Mouse (Mus musculus): Measurements from ENCODE around the gene Prkca. TPM values are rescaled to one million over a fixed set of nuclear protein-coding genes. Genes with fewer than 3 reads are reported as not detected.
A peak's percentile ranks its signal among the peaks of the same experiment; 100 is the strongest.

Gene Prkca
- polyA plus RNA-seq, 3 experiments from 2014 or later, result 16.4 to 20.1 (median 16.8) TPM

DNA sequence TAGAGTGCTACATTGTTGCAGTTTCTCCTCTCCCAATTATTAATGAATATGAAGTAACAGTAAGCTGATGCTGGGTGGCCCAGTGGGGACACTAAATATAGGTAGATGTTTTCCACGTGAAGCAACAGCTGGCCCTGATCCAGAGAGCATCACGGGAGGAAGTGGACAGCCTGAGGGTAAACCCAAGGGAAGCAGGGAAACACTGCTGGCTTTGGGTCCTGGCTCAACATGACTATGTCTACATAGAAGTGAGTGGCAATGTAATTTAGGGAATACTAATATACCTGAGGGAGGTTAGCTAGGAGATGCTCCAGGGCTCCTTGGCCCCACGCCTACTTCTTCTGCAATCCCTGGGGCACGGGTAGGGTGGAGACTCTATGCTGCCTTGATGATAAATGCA, 84.3 kb downstream of the Prkca start:
- no peak for ATAC-seq

DNA sequence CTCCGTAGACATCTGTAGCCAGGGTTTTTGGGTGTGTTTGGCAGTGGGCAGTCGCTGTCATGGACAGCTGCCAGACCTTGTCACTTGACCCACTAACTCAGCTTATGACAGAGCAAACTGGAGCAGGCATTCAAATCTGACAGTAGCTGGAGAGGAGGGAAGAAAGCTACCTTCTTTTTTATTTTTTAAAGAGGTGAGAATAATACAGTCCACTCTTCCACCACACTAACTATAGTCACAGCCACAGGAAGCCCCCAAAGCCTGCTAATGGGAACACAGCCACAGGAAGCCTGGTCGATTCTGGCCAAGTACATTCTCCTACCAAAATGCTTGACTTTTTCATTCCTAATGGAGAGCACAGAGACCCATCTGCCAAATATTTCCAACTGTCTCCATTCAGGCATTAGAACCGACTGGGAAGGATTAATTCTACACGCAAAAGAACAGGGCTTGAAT, 84.9 kb downstream of the Prkca start:
- ATAC-seq, result no peak

DNA sequence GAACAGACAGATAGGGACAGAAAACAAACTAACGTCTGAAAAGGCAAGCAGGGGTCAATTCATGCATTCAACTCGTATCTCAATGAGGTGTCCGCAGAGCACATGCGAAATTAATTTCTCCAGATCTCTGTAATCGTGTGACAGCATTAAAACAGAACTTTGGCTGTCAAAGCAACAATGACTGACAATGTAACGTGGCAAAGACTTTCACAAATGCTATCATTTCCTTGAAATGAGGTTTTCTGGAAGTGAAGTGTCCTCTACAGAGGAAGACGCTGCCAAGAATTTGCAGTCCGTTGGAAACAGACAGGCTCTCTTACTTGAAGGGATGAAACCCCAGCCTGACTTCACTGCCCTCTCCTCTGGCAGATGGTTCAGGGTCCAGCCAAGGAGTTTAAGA, 85.8 kb downstream of the Prkca start:
- no peak for ATAC-seq

DNA sequence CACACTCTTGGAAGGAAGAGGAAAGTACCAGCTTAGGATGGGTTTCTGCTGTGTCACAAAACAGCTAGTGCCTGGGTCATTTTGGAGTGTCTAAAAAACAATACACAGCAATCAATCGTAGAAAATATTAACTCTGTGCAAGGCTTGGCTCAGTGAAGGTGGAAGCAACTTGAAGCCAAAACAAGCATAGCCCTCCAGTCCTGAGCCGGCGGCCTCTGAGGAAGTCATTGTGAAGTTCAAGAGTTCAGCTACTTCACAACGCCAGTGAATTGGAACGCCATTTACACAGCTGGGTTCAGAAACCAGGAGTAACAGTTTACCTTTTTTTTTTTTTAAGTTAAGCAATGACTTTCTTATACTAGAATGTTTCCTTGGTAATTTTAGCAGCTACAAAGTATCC, 89.0 kb downstream of the Prkca start:
- ATAC-seq, result no peak

DNA sequence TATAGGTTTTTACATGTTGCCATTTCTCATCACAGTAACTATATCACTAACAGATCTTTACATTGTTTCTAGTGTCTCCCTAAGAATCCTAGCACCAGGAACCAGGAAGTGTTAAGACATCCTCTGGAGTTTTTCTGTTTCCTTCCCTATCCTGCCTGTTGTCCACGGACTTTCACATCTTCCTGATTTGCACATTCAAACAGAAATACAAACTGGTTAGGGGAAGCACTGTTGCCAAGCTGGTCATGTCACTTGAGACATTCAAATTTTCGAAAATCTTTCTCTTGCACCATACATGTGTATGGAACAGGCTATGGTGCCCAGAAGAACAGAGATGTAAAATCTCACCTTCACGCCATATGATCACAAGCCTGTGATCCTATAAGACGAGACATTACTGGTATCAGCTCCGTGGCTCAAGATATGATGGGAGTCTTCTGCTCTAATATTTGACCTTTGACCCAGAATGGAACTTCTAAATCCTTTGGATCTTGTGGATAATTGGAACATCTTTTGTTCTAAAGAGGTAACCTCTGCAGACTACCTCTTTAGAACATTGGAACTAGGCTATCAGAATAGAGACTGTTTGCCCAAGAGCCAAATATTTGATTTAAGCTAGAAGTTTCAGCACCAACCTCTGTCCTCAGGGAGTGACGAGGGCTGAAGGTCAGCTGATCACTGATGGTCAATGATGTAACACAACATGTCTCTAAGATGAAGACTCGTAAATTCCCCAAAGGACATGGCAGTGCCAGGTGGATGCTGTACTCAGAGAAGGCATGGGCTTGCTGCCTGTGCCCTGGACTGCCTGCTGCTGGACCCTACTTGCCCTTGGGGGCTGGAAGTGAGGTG, 91.6 kb downstream of the Prkca start:
- no peak for ATAC-seq

DNA sequence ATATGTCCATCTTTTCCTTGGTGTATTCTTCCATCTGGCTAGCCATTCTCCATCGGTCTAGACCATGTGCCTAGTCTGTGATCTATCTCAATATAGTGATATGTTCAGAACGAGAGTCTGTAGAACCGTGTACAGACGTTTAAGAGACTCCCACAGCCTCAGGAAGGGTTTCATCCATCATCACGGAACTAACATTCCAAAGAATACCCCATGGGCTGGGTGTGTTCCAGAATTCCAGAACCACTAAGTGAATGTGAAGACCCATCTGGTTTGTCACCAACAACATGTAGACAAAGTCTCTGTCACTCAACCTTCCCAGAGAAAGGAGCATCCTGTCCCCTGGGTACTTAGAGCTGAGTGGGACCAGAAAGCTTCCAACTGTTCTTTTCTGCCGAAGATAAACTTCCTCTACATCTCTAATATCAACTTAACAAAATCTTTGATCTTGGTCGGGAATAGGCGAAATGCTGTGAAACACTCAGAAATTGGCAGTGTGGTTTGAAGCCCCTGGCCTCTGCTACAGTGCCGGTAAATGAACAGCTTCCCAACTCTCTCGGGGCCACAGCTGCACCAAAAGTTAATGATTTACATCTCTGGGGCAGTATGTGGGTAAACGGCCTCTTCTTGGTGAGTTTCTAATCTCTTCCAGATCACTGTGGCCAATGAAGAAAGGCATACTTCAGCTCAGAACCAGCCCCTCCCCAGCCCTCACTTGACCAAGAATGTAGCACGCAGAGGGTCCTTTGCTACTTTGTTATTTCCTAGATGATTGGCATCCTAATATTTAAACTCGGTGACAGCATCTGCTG, 92.7 kb downstream of the Prkca start:
- ATAC-seq, result no peak

DNA sequence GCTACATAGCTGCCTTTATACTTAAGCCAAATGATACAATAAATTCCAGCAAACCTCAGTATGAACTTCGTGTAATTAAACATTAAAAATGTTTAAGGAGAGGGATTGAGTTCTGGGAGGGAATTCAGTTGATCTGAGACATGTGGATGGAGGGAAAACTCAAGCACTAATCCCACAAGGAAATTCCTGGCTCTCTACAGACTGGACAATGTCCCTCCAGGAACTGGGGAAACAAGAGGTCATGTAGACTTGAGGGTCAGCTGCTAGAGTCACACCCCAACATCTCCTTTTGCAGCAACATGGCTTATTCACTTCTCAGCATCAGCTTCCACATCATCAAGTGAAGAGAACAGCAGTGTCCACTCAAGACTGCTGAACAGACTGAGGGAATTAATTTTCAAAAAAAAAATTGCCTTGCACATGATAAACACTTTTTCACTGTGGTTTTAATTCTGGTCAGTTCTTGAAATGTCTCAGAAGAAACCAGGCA, 93.5 kb downstream of the Prkca start:
- ATAC-seq, result no peak

DNA sequence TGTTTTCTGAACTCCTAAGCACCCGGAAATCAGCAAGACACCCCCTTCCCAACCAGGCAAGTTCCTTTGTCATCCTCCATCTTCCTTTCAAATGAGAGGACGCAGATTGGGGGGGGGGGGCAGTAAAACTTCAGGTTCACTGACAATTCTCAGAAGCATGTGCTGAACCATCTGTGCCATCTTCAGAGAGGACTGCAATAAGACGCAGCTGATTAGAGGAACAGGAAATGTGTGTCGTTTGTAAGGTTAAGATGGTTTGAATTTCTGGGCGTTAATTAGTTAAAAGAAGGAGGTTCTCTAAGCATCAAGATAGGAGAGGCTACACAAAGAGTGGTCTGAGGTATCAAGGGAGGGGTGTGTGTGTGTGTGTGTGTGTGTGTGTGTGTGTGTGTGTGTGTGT, 94.2 kb downstream of the Prkca start:
- peak; percentile 53 for ATAC-seq

DNA sequence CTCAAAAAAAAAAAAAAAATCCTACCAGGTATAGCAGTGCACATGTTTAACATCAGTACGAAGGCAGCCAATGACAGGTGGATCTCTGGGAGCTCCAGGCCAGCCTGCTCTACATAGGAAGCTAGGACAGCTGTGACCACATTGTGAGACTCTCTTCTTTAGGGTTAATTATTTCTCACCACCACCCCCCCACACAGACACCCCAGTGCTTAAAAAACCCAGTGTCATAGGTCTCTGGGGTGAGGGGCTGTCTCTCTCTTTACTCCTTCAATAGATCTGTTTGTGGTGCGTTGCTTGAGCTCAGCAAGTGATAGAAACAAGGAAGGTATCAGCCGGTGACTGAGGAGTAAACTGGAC, 94.7 kb downstream of the Prkca start:
- no peak for ATAC-seq

DNA sequence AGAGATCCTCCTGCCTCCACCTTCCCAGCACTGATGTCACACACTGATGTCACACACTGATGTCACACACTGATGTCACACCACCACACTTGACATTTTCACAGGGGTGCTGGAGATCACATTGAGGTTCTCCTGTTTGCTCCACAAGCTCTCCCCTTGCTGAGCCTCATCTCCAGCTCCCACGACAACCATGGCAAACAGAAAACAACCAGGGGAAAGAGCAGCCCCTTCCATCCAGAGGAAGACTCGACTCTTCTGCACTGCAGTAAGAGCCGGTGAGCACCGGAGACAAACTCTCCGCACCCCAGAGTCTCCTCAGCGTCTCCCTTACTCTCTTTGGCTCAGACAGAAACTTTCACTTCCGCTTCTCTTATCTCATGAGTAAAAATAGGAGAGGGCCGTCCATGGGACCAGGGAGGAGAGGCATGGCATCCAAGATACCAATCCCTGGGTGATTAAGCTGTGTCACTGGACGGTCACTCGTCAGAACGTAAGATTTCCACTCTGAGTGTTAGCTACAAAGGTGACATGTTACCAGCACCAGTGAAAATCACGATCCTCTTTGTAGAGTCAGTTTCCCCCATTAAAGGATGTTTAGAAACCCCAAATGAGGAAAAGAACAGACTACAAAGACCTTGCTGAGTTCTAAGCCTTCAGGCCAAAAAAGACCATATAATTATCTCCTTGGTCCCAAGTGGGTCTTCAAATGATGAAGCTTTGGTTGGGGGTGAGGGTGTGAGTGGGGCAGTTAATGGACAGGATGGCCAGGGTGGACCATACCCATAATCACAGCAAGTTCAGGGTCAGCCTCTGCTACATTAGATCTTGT, 95.3 kb downstream of the Prkca start:
- ATAC-seq, result peak; percentile 57

DNA sequence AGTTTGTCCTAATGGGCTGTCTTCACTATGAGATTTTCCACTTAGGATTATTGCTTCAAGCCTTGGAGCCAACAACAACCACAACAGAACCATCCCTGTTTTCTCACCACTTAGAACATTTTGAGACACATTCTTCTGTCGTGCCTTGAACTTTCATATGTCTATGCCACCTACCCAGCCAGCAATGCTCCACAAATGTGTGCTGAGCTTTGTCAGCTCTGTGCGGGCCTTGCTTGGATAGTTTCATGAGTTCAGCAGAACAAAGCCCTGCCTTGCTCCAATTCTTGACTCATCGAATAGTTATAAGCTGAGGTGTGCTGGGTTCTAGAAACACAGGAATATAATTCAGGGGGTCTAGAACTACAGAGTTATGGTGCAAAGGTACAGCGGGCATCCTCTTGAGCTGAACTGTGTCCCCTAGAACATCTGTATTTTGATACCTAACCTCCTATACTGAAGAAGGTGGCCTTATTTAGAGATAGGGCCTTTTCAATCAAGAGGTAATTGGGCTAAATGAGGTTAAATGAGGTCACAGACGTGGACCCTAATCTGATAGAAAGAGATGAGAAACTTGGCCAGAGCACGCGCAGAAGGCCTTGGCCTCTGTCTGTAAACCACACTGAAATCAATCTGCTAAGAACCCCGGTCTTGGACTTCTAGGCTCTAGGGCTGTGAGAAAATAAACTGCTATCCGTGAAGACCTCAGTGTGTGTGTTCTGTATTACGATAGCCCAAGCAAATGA, 96.4 kb downstream of the Prkca start:
- ATAC-seq, result no peak

DNA sequence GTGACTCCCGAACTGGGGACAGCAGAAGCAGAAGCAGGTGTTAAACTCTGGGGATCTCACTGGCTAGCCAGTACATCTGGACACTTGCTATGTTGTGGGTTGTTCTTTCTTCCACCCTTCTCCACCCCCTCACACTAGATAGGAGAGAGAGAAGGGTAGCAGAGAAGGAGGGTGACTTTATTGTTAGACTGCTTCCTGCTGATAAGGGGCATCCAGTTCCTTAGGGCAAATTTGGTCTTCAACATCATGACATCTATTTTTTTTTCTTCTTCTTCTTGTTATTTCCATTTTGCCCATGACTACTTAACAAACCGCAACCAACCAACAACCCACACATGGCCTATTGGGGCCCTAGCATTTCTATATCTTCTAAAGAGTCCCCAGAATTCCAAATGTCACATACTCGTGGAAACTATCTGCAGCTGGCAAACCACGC, 97.4 kb downstream of the Prkca start:
- no peak for ATAC-seq

DNA sequence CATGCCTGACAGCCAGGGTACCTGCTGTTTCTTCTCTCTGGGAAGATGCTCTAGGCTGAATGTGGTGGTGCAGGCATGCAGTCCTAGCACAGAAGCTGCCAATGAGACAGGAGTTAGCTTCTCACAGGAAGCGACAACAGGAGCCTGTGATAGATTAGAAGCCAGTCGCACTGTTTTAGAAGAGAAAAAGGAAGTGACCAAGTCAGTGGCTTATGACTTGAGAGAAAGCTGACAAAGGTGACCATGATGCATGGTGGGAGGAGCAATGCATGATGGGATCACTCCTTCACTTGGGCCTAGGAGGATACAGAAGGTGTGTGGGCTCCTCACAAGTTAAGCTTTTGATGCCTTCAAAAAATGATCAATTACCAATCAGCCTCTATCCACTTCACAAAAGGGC, 99.5 kb downstream of the Prkca start:
- ATAC-seq, result peak; percentile 67

DNA sequence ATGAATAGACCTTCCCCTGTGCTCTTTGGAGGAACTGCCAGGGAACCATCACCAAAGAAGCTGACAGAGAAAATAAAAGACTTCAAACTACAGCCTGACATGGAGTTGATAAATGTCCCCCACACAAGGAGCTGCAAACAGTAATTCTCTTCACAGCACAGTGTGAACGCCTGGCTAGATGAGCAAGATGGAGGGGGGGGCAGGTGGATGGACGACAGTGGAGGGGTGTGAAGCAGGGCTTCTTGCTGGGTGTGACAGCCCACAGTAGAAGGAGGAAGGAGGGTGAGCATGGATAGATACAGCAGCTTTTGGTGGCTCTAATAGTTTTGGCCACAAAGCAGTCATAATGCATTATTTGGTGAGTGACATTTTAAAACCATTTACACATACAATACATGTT, 100.1 kb downstream of the Prkca start:
- no peak for ATAC-seq

DNA sequence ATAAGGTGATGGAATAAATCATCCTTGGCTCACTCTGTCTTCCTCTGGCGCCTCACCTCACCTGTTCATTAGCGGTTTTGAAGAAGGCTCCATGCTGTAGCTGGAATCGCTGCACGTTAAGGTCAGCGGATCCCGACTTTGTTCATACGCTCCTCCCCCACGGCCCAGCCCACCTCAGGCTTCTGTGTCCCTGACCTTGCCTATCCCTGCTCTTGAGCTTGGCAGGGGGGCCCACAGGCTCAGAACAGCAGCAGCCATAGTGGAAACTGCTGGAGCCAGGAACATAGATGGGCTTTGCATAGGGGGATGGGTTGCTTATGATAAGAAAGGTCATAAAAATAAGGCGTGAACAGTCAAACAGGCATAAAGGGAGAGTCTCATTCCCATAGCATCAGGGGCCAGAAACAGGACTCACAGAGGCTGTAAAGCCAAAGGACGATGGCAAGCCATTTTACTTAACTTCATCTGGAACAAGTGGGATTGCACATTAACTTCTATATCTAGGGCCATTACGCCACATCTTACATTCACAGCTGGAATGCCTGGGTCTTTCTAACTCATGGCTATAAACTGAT, 102.7 kb downstream of the Prkca start:
- no peak for ATAC-seq

DNA sequence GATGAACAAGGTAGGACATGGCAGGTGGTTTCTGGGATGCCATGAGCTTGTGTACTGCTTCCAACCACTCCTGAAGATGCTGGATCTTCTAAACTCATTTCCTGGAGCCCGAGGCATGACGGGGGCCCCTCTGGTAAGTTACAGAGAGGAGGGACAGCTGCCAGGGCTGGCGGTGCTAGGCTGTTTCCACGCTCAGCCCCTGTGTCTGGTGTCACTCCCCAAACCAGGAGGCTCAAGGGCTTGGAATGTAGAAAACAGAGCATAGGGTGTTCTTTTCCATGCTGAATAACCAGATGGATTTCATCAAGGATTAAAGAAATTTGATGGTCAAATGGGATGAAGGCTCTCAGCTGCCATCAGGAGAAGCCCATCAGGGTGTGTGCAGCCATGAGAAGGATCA, 104.6 kb downstream of the Prkca start:
- no peak for ATAC-seq

DNA sequence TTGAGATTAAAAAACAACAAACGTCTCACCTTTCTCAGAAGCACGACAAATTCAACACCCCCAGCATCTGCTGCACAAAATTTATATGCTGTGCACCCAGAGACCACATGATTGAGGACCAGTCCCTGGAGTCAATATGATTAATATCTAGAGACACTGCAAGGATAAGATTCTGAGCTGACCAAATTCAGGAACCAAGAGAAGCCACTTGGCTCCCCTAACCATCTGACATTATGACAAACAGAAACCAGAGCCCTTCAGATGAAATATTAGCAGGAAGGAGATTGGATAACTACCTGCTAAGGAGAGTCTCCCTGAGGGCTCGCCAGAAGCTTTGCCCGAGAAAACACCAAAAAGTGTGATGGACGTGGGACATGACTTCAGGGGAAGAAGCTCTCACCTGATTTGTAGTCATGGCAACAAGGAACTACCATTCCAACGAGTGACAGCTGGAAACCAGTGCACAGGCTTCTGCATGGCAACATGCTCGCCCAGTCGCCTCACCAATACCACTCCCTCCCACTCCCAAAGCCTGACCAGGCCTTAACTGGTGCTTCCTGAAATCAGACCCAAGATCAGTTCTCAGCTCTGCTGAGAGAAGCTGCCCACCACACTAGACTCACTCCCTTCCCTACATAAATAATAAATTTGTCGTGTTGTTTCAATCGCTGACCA, 106.8 kb downstream of the Prkca start:
- ATAC-seq, result no peak

DNA sequence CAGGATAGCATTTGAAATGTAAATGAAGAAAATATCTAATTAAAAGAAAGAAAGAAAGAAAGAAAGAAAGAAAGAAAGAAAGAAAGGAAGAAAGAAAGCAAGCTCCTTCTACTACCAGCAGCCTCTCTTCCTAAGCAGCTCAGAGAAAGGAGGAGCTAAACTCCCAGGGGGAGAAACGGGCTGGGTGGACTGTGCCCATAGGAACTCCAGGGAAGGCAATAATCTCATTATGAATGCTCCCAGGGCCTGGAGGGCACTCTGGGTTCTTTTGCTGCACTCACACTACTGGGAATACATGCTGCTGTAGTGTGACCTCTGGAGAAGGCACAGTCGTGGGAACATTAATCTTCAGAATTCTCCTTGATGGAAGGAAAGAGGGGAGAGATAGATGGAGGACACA, 107.5 kb downstream of the Prkca start:
- ATAC-seq, result no peak

DNA sequence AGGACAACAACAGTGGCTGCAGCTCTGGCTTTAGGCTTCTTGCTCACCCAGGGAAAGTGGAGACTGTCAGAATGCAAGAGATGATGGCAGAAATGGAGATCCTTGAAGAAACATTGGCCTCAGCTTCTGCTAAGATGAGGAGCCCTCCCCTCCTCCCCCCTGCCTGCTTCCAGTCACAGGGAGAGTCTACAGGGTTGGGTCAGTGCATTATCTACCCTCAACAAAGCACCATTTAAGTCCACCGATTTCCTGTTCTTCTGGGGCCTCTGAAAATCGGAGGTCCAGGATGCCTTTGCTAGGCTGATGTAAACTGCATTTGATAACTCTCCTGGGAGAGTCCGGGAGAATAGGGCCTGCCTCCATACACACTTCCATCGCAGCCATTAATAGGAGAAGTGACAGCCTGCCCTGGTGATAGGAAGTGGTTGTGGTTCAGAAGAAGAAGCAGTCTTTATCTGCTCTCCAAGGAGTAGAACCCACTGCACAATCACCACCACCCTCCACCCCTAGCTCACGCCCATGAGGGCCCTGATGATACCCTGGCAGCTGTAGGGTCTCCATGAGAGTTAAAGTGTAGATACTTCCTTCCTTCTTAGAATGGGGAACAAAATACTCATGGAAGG, 108.5 kb downstream of the Prkca start:
- ATAC-seq, result peak; percentile 86

DNA sequence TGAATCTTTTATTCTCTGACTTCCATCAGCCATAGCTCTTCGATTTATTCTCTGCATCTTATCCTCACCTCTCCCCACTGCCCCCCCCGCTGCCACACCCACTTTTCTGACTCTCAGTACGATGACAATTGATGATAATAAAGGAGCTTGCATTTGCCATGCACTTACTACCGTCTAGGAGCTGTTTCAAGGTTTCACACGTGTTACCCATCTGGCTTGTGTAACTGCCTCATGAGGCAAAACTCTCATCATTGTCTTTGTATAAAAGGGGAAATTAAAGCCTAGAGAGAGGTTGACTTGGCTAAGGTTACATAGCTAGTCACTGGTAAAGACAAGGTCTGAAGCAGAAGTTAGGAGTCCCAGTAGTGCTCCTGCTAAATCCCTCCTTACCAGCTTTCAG, 110.7 kb downstream of the Prkca start:
- no peak for ATAC-seq

DNA sequence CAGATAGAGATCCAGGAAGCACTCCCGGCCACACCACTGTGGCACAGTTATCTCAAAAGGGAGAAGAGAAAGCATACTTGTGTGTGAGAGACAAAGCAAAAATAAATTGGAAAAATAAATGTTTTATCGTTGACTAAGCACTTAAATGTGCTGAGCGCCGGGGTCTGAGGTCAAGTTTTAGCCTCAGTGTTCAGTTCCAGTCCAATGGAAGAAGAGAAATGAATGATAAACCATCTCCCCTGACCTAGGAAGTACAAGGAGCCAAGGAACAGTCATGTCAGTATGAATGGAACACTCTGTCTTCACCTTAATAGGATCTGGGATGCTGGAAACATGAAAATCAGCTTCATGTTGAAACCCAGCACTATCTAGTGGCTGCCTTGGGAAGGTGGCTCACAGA, 113.6 kb downstream of the Prkca start:
- no peak for ATAC-seq

Data from inflammation-experienced regulatory T-cells, adult 6 months (primary cell).